Mouse (Mus musculus) heart, adult 11 months (tissue): ENCODE measurements around the gene Zfp667.
"Not testable (repeated sequence)": the region's sequence is repeated elsewhere in the genome, so short reads cannot be mapped to it uniquely, and the experiment has no call there.

Experiments
- DNase-seq: peaks from one replicate; pipeline ENCODE4 v3.0.0; 2022

Zfp667 gene

DNA sequence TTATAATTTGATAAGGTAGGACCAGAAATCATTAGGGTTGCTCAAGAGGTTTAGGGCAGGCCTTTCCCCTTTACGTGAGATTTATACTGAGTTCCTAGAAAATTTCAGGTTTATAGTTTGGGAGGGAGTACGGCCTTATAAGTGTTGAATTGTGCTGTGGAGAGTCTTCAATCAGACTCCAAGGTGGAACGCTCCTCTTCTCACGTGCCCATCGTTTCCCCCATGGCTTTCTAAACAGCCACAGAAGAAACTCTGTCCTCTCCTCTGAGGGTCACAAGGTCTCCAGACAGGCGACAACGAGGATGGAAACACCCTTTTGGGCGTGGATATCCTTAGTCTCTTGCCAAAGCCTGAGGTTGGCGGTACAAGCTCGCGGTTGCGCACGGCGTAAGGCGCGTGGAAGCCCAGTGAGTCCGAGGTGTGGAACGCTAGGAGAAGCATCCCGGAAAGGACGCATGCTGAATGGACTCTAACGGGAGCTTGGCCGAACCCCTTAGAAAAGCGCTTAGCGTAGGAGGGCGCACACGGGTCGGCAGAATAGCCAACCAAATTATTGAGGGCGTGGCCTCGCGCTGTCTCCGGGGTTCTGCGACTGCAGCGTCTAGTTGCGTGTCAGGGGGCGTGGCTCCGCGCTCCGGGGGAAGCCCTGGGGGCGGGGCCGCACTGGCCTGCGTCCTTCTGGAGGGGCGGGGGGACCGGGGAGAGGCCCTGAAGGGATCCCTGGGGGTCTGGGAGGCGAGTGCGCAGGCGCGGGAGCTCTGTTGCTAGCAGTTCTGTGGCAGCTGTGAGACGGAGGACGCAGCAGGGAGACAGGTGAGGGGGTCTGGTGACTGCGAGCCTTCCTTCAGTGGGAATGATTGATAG is at the start of gene Zfp667:
Zfp667 (plus strand) TSS at position 738 of the 864 bp plus-strand sequence.
- DNase-seq, result peak; percentile 100

DNA sequence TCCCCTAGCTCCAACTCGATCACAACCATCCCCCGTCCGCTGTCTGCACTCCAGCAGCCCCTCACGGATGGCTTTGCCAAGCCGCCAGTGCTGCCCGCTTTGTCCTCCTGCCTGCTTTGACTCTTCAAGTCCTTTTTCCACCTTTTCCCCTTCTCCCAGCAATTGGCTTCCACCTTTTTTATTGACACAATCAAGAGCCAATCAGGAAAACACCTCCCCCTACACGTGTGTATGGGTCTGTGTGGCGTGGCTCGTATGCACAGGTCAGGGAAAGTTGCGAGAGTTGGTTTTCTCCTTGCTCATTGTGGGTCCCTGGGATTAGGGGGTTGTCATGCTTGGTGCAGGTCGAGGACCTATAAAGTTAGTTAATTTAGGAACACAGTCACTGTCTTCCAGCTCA is 46.6 kb upstream of the Zfp667 start:
- no peak for DNase-seq

DNA sequence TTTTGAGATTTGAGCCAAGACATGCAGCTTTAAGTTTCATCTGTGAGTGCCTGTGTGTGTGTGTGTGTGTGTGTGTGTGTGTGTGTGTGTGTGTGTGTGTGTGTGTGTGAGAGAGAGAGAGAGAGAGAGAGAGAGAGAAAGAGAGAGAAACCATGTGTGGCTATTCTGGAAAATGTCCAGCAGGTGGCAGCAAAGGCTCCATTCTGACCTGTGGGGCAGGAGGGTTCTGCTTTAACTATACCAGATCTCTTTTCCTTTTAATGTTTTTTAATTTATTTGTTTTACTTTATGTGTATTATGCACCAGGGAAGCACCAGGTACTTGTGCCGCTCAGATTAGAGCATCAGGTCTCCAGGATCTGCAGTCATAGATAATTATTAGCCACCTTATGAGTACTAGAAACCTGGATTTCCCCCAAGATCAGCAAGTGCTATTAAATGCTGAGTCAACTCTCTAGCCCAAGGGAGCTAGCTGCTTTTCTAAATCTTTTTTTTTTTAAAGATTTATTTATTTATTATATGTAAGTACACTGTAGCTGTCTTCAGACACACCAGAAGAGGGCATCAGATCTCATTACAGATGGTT is 45.4 kb upstream of the Zfp667 start:
- DNase-seq, result not testable (repeated sequence)

DNA sequence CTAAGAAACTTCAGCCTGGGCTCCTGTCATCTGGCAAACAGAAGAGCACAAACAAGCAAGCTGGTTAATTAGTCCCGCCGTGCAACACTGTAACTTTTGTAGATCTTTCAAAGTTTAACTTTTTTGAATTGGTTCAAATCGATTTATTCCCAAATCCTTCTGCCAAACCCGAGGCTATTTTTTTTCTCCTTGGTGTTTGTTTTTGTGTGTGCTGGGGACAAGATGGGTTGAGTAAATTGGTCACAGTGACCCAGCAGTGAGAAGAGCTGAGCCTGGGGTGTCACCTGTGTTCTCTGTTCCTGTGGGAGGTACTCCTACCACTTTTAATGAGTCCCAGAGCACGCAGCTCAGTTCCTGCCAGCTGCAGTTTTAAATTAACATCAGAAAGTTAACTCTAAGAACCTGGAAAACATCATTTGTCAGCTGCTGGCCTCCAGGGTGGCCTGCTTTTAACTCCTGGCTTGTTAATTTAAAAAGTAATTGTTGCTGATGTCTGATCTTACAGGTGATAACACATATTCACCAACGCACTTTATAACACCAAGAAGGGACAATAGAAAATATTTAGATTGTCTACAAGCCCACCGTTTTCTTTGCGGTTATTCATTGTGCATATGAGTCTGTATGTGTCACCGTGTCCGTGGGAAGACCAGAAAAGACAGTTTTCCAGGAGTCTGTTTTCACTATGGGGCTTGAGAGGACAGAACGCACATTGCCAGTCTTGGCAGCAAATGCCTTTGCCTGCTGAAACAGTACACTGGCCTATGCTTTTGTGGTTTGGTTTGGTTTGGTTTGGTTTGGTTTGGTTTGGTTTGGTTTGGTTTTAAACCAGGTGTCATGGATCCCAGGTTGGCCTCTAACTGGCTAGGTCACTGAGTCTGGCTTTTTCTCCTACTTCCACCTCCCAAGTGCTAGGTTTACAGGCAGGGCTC is 41.8 kb upstream of the Zfp667 start:
- DNase-seq, result no peak

DNA sequence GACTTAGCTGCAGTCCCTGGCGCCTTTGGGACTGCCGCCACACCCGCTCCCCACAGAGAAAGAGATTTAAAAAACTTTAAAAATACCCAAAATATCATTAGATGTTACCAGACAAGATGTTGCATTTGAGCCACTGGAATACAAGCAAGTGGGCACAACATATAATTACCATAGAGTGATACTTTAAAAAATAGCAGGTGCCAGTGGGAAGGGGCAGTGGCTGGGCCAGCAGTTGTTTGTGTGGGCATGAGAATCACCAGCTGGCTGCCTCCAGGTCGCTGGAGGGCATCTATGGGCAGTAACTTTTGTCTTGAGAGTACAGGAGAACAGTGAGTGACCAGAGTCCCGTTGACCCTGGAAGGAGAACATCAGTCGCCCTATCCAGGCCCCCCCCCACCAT is 34.0 kb upstream of the Zfp667 start, which contains the start of gene Epp13:
Epp13 (plus strand) TSS at position 301 of the 400 bp plus-strand sequence.
- DNase-seq, result no peak

DNA sequence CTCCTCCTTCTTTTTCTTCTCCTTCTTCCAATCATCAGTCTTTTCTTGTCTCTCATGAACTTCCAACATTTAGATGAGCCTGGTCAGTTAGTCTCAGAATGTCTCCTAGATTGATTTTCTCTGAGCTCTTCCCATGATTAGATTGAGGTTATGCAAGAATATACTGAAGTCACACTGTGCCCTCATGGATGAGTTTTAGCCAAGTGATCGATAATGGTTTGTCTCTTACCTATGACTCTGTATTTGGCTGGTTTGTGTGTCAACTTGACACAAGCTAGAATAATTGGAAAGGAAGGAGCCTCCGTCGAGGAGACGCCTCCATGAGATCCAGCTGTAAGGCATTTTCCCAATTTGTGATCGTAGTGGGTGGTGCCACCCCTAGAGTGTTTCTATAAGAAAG is 31.9 kb upstream of the Zfp667 start:
- no peak for DNase-seq

DNA sequence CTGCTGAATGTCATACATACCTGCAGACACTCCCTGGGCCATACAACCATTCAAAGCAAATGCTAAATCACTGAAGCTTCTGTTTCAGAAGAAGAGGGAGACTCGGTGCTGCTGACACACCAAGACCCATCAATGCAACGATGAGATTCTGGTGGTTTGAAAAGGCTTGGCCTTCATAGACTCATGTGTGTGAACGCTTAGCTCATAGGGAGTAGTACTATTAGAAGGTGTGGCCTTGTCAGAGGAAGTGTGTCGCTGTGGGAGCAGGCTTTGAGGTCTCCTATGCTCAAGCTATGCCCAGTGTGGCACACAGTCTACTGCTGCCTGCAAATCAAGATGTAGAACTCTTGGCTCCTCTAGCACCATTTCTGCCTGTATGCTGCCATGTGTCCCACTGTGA is 29.0 kb upstream of the Zfp667 start:
- no peak for DNase-seq

DNA sequence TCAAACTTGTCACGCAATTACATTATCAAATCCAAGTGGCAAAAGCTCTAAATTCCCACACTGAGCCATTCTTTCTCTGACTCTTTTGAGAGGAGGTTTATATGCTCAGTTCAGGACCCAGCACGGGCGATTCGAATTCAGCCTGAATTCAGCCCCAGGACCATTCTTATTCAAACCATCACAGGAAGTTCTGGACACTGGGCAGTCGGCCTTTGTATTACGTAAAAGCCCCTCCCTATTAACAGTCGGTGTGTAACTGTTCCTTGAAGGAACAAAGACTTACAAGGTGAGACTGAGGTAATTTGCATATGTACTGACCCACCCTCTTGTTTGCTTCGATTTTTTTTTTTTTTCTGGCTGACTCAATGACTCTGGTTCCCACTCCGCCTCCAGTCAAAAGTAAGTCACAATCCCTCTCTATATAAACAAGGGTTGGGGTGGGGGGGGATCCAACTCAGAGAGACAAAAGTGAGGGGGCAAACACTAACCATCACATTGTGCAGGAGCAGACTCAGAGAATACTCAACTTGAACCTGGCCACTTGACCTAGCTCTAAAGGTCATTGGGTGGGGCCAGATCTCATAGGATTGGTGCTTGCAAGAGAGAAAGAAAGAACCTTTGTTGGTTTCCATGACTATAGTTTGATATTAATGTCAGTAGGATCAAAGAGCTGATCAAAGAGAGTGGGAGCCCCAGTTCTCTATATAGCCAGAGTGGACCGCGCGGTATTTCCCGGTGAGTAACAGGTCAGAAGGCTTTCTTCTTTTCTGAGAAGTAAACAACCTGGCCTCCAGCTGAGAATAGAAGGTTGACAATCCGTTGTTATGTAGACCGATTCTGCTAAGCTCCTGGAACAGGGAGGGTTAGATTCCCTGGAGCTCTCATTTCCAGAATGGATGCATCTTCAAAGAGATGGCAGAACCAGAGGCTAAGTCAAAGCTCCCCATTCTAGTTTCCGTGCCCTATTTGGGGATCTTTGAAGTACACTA is 27.9 kb upstream of the Zfp667 start:
- DNase-seq, result no peak

DNA sequence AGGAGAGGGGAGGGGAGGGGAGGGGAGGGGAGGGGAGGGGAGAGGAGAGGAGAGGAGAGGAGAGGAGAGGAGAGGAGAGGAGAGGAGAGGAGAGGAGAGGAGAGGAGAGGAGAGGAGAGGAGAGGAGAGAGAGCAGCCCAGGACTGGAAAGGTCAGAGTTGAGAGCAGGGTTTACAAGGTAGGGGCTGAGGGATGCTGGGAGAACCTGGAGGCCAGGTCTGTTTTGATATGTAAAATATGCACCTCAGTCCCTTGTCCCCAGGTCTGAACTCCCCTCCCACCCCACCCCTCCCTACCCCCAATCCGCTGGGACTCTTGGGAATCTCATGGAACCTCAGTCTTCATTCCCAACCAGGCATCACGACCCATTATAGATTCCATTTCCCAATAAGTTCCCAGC is 26.4 kb upstream of the Zfp667 start:
- not testable (repeated sequence) for DNase-seq

DNA sequence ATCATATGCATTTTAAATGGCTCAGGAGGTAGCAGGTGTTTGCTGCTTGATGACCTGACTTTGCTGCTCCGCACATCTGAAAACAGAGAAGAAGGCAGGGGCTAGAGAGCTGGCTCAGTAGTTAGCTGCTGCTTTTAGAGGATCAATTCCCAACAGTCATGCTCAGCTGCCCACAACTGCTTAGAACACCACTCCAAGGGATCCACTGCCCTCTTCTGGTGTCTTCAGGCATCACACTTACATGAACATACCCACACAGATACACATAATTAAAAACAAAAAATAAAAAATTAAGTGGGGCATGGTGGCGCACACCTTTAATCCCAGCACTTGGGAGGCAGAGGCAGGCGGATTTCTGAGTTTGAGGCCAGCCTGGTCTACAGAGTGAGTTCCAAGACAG is 24.3 kb upstream of the Zfp667 start:
- no peak for DNase-seq

DNA sequence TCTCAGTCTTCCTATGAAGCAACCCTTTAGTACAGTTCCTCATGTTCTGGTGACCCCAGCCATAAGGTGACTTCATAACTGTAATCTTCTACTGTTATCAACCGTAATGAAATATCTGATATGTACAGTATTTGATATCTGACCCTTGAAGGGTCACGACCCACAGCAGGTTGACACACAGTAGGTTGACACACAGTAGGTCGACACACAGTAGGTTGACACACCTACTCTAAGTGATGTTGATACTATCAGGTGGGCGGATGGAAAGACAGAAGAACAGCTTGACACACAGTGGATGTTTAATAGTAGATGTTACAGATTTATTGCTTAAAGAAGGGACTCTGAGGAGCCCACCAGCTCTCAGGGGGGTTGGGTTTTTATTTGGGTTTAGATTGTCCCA is 23.4 kb upstream of the Zfp667 start:
- DNase-seq, result no peak

DNA sequence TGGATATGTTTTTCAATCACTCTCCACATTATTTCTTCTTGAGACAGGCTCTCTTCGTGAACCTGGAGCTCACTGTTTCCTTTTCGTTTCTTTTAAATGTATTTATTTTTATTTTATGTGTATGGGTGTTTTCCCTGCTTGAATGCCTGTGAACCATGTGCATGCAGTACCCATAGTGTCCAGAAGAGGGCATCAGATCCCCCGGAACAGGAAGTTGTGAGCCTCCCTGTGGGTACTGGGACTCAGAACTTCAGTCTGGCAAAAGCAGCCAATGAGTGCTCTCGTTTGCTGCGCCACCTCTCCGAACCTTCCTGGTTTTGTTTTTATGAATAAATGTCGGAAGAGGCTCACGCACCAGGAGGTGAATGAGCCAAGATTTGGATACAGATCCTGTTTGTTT is 20.7 kb upstream of the Zfp667 start:
- DNase-seq, result no peak

DNA sequence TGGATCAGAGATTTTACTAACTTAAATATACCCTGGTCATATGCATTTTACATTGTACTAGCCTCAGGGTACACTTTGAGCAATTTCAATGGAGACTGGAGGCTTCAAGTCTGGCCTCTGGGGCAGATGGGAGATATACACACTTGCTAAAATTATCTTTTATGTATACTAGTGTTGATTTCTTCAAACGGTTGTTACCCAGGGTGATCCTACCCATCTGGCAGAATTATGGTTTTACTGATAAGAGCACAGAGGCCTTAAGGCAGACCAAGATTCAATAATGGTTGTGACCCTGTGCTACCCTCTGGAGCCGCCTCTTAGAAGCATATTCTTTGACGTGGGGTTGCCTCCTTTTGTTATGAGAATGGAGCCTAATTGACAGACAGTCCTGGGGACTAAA is 8.5 kb upstream of the Zfp667 start:
- DNase-seq, result no peak

DNA sequence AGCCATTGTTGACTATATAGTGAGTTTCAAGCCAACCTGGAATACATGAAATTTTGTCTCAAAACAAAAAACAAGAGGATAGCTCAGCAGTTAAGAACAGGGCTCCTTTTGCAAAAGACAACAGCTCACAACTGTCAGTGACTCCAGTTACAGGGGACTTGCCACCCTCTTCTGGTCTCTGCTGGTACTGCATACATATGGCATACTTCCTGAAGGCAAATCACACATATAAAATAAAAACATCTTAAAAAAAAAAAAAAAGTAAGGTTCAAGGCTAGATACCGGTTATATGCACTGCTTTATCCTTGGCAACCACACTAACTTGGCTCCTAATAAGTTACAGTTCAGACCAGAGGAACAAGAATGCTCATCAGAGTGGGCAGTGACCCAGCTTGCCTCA is 3.6 kb upstream of the Zfp667 start:
- peak; percentile 93 for DNase-seq

DNA sequence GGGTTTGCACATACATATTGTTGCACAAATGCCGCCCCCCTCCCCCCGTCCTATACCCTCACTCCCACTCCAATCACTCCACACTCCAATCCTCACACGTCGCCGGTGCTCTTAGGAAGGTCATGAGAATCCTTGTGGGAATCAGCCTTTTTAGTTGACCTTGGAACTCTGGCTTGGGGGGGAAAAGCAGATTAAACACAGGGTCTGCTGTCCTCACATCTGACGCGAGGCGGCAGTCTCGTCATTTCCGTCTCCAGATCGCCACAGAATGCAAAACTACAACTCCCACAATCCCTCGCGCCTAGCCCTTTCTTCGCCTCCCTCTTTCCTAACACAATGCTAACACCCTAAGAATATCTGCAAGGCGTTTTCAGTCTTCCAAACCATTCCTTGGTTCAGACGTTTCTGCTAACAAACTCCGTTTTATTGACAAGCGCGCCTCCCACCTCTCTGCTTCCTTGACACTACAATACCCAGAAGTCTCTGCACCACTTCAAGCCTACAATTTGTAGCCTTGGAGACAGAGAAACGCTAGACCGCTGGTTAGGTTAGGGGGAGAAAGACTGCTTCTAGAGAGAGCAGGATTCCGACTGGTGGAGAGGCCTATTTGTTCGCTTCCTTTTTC is 2.8 kb upstream of the Zfp667 start:
- peak; percentile 97 for DNase-seq

DNA sequence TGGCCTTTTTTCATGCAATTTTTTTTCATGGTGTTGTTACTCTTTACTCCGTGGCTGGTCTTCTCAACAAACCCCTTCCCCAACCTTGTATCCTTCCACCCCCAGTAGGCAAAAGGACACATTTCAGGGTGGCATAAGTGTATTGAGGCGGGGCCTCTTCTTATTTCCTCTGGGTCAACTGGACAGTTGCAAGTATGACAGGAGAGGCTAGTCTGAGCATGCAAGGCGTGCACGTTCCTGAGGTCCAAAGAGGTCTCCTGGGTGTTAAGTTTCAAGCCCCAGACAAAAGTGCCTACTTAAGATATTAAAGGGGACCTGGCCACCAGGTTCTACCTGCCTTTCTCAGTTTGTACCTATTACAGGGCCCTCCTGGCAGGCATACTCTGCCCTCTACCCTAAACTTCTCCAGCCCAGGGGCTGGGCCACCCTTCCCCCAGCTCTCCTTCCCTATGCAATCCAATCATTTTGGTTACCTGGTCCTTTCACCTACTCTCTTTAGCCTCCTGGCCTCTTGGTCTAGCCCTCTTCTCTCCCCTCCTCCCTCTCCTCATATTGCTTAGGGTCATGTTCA is 1.9 kb upstream of the Zfp667 start:
- no peak for DNase-seq

DNA sequence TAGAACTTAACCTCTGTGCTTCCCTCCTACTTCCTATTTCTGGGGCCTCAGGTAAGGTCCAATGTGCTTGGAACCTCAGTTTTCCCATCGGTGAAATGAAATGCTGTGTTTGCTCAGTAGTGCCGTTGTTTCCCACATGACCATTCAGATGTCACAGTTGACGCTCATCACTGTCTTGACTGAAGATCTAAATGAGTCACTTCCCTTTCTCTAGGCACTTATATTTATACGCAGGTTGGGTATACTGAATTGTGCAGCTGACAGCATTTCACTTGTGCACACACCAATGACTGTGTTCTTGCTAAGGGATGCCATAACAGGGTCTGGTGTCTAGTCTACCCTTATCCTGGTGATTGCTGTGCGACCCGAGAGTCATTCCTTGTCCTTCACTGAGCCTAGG is 1.0 kb upstream of the Zfp667 start:
- DNase-seq, result no peak

DNA sequence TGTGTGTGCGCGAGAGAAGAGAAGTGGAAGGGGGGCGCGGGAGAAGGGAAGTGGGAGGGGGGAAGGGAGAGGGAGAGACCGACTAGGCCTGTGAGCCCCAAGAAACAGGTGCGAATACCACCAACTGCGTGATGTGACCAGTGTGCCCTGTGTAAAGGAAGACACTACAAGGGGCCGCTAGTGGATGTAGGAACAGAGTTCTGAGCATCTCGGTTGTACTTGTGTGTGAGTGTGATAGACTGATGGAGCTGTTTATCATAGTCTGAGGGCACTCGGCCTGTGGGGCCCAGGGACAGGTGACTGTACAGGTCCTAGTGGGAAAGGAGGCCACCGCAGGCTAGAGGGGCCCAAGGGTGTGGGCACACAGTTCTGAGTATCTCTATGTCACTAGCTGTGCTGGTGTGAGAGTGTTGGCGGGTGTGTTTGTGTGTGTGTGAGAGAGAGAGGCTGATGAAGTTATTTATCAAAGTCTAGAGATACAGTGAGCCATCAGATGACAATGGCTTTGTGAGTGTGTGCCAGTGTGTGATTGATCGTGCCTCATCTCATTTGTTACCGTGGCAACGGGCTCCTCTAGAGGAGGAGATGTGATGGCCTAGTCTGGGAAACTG is 647 bp downstream of the Zfp667 start:
- DNase-seq, result peak; percentile 91

DNA sequence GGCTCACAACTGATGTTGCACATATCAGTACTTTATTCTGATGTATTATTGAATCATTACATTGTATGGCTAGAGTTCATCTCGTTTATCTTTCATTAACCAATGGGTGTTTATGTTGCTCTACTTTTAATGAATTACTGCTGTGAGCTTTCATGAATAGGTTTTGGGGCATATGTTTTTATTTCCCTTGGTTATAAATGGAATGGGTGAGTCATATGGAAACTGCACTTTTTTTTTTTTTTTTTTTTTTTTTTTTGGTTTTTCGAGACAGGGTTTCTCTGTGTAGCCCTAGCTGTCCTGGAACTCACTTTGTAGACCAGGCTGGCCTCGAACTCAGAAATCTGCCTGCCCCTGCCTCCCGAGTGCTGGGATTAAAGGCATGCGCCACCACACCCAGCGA is 4.7 kb downstream of the Zfp667 start:
- DNase-seq, result not testable (repeated sequence)

DNA sequence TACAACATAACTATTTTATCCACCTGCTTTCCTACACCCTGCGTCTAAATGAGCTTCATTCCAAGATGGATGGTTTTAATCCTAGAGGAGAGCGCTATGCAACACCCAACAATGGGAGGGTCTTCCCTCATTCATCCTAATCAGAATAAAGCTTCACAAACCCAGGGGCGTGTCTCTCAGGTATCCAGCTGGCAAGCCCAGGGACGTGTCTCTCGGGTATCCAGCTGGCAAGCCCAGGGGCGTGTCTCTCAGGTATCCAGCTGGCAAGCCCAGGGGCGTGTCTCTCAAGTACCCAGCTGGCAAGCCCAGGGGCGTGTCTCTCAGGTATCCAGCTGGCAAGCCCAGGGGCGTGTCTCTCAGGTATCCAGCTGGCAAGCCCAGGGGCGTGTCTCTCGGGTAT is 14.4 kb downstream of the Zfp667 start:
- not testable (repeated sequence) for DNase-seq
